ENCODE assay signal across 13 mouse cellular contexts in genomic region chr14:20392326-20392725, GRCm38 (mm10). TPM values are rescaled to one million over a fixed set of nuclear protein-coding genes. Genes with fewer than 3 reads are reported as not detected.
DNase-seq lines count a peak whose midpoint lies in the region; ATAC-seq lines count a peak whose summit lies in the region.
"Had no signal": no experiment of that assay in that cellular context is flagged by ENCODE, and none has a peak within 500 bp of the region (broad histone marks: within the 10 kb centered on the region; RNA-seq: fewer than 3 reads in every experiment).

No protein-coding gene starts in this region.

- H3K9me3 ChIP-seq in erythroblast, embryonic 14.5 days (ENCODE audit: control insufficient read depth, low read length), result no peaks in the 10 kb centered on the region
- no peaks in the 10 kb centered on the region for H3K9me3 ChIP-seq in liver, embryonic 11.5 days (ENCODE audit: control insufficient read depth, low read length)
- no peaks in the 10 kb centered on the region for H3K9me3 ChIP-seq in embryonic facial prominence, embryonic 12.5 days
- H3K9me3 ChIP-seq in liver, embryonic 16.5 days (replicated peaks; ENCODE audit: control insufficient read depth, low read length), result no peaks in the 10 kb centered on the region
- H3K9me3 ChIP-seq: forebrain, embryonic 12.5 days had no signal

- 0 out of 2 replicates have a peak overlapping the region, but pooled peaks have one; percentile 39 for H3K9ac ChIP-seq in liver, embryonic 11.5 days (ENCODE audit: low read depth, low read length)
- no peak overlapping the region for H3K9ac ChIP-seq in embryonic facial prominence, embryonic 12.5 days
- H3K9ac ChIP-seq in liver, embryonic 16.5 days (ENCODE audit: low read depth, low read length), result no peak overlapping the region

- H3K4me3 ChIP-seq in erythroblast, embryonic 14.5 days (replicated peaks), result peak overlapping the region; percentile 40
- peak overlapping the region; percentile 77 for H3K4me3 ChIP-seq in liver, embryonic 11.5 days (ENCODE audit: low read depth, low read length)
- no peak overlapping the region; the same call in 1 of the 2 replicates for H3K4me3 ChIP-seq in embryonic facial prominence, embryonic 12.5 days
- H3K4me3 ChIP-seq in liver, embryonic 16.5 days (ENCODE audit: low read depth, low read length), result no peak overlapping the region

- H3K27me3 ChIP-seq in erythroblast, embryonic 14.5 days (ENCODE audit: control insufficient read depth), result no peaks in the 10 kb centered on the region
- no peaks in the 10 kb centered on the region for H3K27me3 ChIP-seq in liver, embryonic 11.5 days (replicated peaks; ENCODE audit: control insufficient read depth, insufficient read depth, low read length)
- no peaks in the 10 kb centered on the region for H3K27me3 ChIP-seq in embryonic facial prominence, embryonic 12.5 days
- H3K27me3 ChIP-seq in liver, embryonic 16.5 days (ENCODE audit: control insufficient read depth, insufficient read depth, low read depth, low read length), result no peaks in the 10 kb centered on the region
- H3K27me3 ChIP-seq: forebrain, embryonic 12.5 days had no signal

- peak overlapping the region; percentile 77 for H3K4me2 ChIP-seq in liver, embryonic 11.5 days
- peak overlapping the region; percentile 57; the same call in 1 of the 2 replicates for H3K4me2 ChIP-seq in embryonic facial prominence, embryonic 12.5 days (replicated peaks)
- peak overlapping the region; percentile 11; the same call in 1 of the 2 replicates for H3K4me2 ChIP-seq in liver, embryonic 16.5 days (ENCODE audit: low read depth, low read length)

- DNase-seq in liver, embryonic 11.5 days (ENCODE audit: low spot score), result no peak
- no peak for DNase-seq in liver
- no peak for DNase-seq in testis, postnatal 10 days (ENCODE audit: low spot score)
- DNase-seq in left cerebral cortex, adult 11 months (ENCODE audit: low spot score), result no peak
- DNase-seq: adrenal gland, postnatal 25 days; right cerebral cortex, postnatal 14 days had no signal

- peaks cover 31% of the 10 kb centered on the region for H3K36me3 ChIP-seq in erythroblast, embryonic 14.5 days (ENCODE audit: control insufficient read depth)
- H3K36me3 ChIP-seq in liver, embryonic 11.5 days (ENCODE audit: control insufficient read depth, insufficient read depth, low read length), result peaks cover 8% of the 10 kb centered on the region; the same call in 1 of the 2 replicates
- peaks cover 14% of the 10 kb centered on the region for H3K36me3 ChIP-seq in embryonic facial prominence, embryonic 12.5 days
- H3K36me3 ChIP-seq in liver, embryonic 16.5 days (ENCODE audit: control insufficient read depth, insufficient read depth), result no peaks in the 10 kb centered on the region

- 61% methylated on average over 3 of the region's 4 CpGs for WGBS in liver, embryonic 11.5 days
- WGBS in embryonic facial prominence, embryonic 12.5 days, result 81% methylated on average over 4 of the region's 4 CpGs
- 46% methylated on average over 3 of the region's 4 CpGs for WGBS in liver, embryonic 16.5 days (ENCODE audit: insufficient replicate concordance)

- peaks cover 42% of the 10 kb centered on the region for H3K4me1 ChIP-seq in erythroblast, embryonic 14.5 days (ENCODE audit: control insufficient read depth)
- H3K4me1 ChIP-seq in liver, embryonic 11.5 days (replicated peaks; ENCODE audit: control insufficient read depth, insufficient read depth, low read length), result peaks cover 10% of the 10 kb centered on the region
- H3K4me1 ChIP-seq in embryonic facial prominence, embryonic 12.5 days, result peaks cover 10% of the 10 kb centered on the region
- H3K4me1 ChIP-seq in liver, embryonic 16.5 days (ENCODE audit: control insufficient read depth, low read depth, low read length), result peaks cover 17% of the 10 kb centered on the region

- no peak for ATAC-seq in erythroblast, adult 5-6 weeks (replicated peaks; ENCODE audit: low FRiP score, poor library complexity, severe bottlenecking)
- no peak for ATAC-seq in liver, embryonic 11.5 days (replicated peaks; ENCODE audit: low FRiP score)
- no peak for ATAC-seq in embryonic facial prominence, embryonic 12.5 days (ENCODE audit: insufficient number of reproducible peaks, insufficient read depth, low FRiP score, low TSS enrichment)
- ATAC-seq in liver, embryonic 16.5 days (ENCODE audit: low read depth), result no peak
- ATAC-seq: inflammation-experienced regulatory T-cells, adult 6 months had no signal

- 0 out of 2 replicates have a peak overlapping the region, but pooled peaks have one; percentile 28 for H3K27ac ChIP-seq in liver, embryonic 11.5 days (ENCODE audit: low read depth, low read length)
- H3K27ac ChIP-seq in embryonic facial prominence, embryonic 12.5 days, result no peak overlapping the region
- no peak overlapping the region for H3K27ac ChIP-seq in liver, embryonic 16.5 days (ENCODE audit: low read length)

RNA-seq across cellular contexts. Expression of gene Mrps16, which starts 1.1 kb away (rescaled TPM):
- polyA plus RNA-seq in erythroblast, embryonic 14.5 days (2012), result 1.8 and 2.8 TPM in 2 replicates
- 12.9 and 16.1 TPM in 2 replicates for total RNA-seq in erythroblast, adult 5-6 weeks (2015; ENCODE audit: low replicate concordance)
- total RNA-seq in erythroblast, adult 5-6 weeks (2017; ENCODE audit: low replicate concordance), result 5.0 and 14.6 TPM in 2 replicates
- 116 and 119 TPM in 2 replicates for polyA plus RNA-seq in liver, embryonic 11.5 days (2014; fragmentation: Nextera tagmentation; extraction: Ambion mirVana)
- 87.4 and 91.6 TPM in 2 replicates for polyA plus RNA-seq in embryonic facial prominence, embryonic 12.5 days (2016; fragmentation: Nextera tagmentation; extraction: Ambion mirVana)
- polyA plus RNA-seq in liver, embryonic 16.5 days (2015; fragmentation: Nextera tagmentation; extraction: Ambion mirVana), result 40.4 and 47.2 TPM in 2 replicates

RNA-seq across cellular contexts. Expression of gene Dnajc9, which starts 3.6 kb away (rescaled TPM):
- polyA plus RNA-seq in erythroblast, embryonic 14.5 days (2012), result 24.7 and 28.2 TPM in 2 replicates
- 30.5 and 30.9 TPM in 2 replicates for total RNA-seq in erythroblast, adult 5-6 weeks (2015; ENCODE audit: low replicate concordance)
- 51.7 and 71.7 TPM in 2 replicates for total RNA-seq in erythroblast, adult 5-6 weeks (2017; ENCODE audit: low replicate concordance)
- polyA plus RNA-seq in liver, embryonic 11.5 days (2014; fragmentation: Nextera tagmentation; extraction: Ambion mirVana), result 174 and 191 TPM in 2 replicates
- 231 and 238 TPM in 2 replicates for polyA plus RNA-seq in embryonic facial prominence, embryonic 12.5 days (2016; fragmentation: Nextera tagmentation; extraction: Ambion mirVana)
- polyA plus RNA-seq in liver, embryonic 16.5 days (2015; fragmentation: Nextera tagmentation; extraction: Ambion mirVana), result 94.0 and 103 TPM in 2 replicates

RNA-seq across cellular contexts. Expression of gene Fam149b, which starts 44.4 kb away (rescaled TPM):
- polyA plus RNA-seq in erythroblast, embryonic 14.5 days (2012), result 1.1 TPM in 2 replicates
- total RNA-seq in erythroblast, adult 5-6 weeks (2015; ENCODE audit: low replicate concordance), result 12.5 and 23.2 TPM in 2 replicates
- 5.5 and 10.5 TPM in 2 replicates for total RNA-seq in erythroblast, adult 5-6 weeks (2017; ENCODE audit: low replicate concordance)
- polyA plus RNA-seq in liver, embryonic 11.5 days (2014; fragmentation: Nextera tagmentation; extraction: Ambion mirVana), result 22.6 and 24.2 TPM in 2 replicates
- polyA plus RNA-seq in embryonic facial prominence, embryonic 12.5 days (2016; fragmentation: Nextera tagmentation; extraction: Ambion mirVana), result 48.4 and 53.5 TPM in 2 replicates
- polyA plus RNA-seq in liver, embryonic 16.5 days (2015; fragmentation: Nextera tagmentation; extraction: Ambion mirVana), result 7.1 and 8.8 TPM in 2 replicates

RNA-seq across cellular contexts. Expression of gene Ecd, which starts 44.4 kb away (rescaled TPM):
- 1.2 and 2.3 TPM in 2 replicates for polyA plus RNA-seq in erythroblast, embryonic 14.5 days (2012)
- total RNA-seq in erythroblast, adult 5-6 weeks (2015; ENCODE audit: low replicate concordance), result 10.2 and 10.9 TPM in 2 replicates
- total RNA-seq in erythroblast, adult 5-6 weeks (2017; ENCODE audit: low replicate concordance), result 9.1 and 10.2 TPM in 2 replicates
- polyA plus RNA-seq in liver, embryonic 11.5 days (2014; fragmentation: Nextera tagmentation; extraction: Ambion mirVana), result 76.1 and 80.5 TPM in 2 replicates
- 56.9 and 58.7 TPM in 2 replicates for polyA plus RNA-seq in embryonic facial prominence, embryonic 12.5 days (2016; fragmentation: Nextera tagmentation; extraction: Ambion mirVana)
- polyA plus RNA-seq in liver, embryonic 16.5 days (2015; fragmentation: Nextera tagmentation; extraction: Ambion mirVana), result 24.5 and 24.8 TPM in 2 replicates

RNA-seq across cellular contexts. Expression of gene Cfap70, which starts 59.7 kb away (rescaled TPM):
- not detected in 2 replicates for polyA plus RNA-seq in erythroblast, embryonic 14.5 days (2012)
- total RNA-seq in erythroblast, adult 5-6 weeks (2015; ENCODE audit: low replicate concordance), result 1.3 TPM in 2 replicates
- total RNA-seq in erythroblast, adult 5-6 weeks (2017; ENCODE audit: low replicate concordance), result 0.09 TPM in 1 of 2 replicates, not detected in the other
- polyA plus RNA-seq in liver, embryonic 11.5 days (2014; fragmentation: Nextera tagmentation; extraction: Ambion mirVana), result 0.17 TPM in 1 of 2 replicates, not detected in the other
- 0.18 and 0.67 TPM in 2 replicates for polyA plus RNA-seq in embryonic facial prominence, embryonic 12.5 days (2016; fragmentation: Nextera tagmentation; extraction: Ambion mirVana)
- 0.09 TPM in 1 of 2 replicates, not detected in the other for polyA plus RNA-seq in liver, embryonic 16.5 days (2015; fragmentation: Nextera tagmentation; extraction: Ambion mirVana)
- polyA plus RNA-seq: inflammation-experienced regulatory T-cells, adult 6 months; macrophage had no signal

Comparison
In these comparisons a context has a peak if more than half of its experiments do, and no peak if none do; other contexts are left out.
1. H3K4me3 ChIP-seq: peak in erythroblast, embryonic 14.5 days (single experiment) and liver, embryonic 11.5 days (single experiment); none in embryonic facial prominence, embryonic 12.5 days (single experiment) and liver, embryonic 16.5 days (single experiment).
2. H3K4me2 ChIP-seq: peak in every context shown above with its lines; median percentile 77 in liver, embryonic 11.5 days; 57 in embryonic facial prominence, embryonic 12.5 days; 11 in liver, embryonic 16.5 days.
3. RNA of gene Mrps16, which starts 1.1 kb away (polyA plus RNA-seq): 116 to 119 TPM in liver, embryonic 11.5 days, 87.4 to 91.6 TPM in embryonic facial prominence, embryonic 12.5 days and 40.4 to 47.2 TPM in liver, embryonic 16.5 days; 1.8 to 2.8 TPM in erythroblast, embryonic 14.5 days; every median in the first group is over 10 times any median in the second.